Mouse (Mus musculus) intestine, embryonic 16.5 days (tissue): ENCODE results near the gene Vmn2r77. TPM values are rescaled to one million over a fixed set of nuclear protein-coding genes. Genes with fewer than 3 reads are reported as not detected.

Experiments
- polyA plus RNA-seq: library from polyadenylated mRNA; unstranded; fragments of >200 nt; fragmentation: Nextera tagmentation; extraction: Ambion mirVana; gene quantifications from 2 replicates; pipeline ENCODE4 v1.2.1, GENCODE M21; 2015

Gene Vmn2r77
- polyA plus RNA-seq, 1 experiment from 2014 or later: not detected

Other genes starting within 250 kb of the Vmn2r77 start
- gene Olfr295, start 211.2 kb upstream of the Vmn2r77 start, polyA plus RNA-seq: not detected in 2 replicates
- not detected in 2 replicates for gene Olfr294, start 178.4 kb upstream of the Vmn2r77 start, polyA plus RNA-seq
- gene Olfr293, start 146.0 kb upstream of the Vmn2r77 start, polyA plus RNA-seq: not detected in 2 replicates
- gene Olfr292, start 106.7 kb upstream of the Vmn2r77 start, polyA plus RNA-seq: not detected in 2 replicates
- 0.06 TPM in 1 of 2 replicates, not detected in the other for gene Folh1, start 19.1 kb upstream of the Vmn2r77 start, polyA plus RNA-seq
- not detected in 2 replicates for gene Vmn2r78, start 120.1 kb downstream of the Vmn2r77 start, polyA plus RNA-seq
- not detected in 2 replicates for gene Vmn2r79, start 201.1 kb downstream of the Vmn2r77 start, polyA plus RNA-seq